ENCODE assay signal across 26 mouse cellular contexts in genomic region chr17:14958686-14959327, GRCm38 (mm10). TPM values are rescaled to one million over a fixed set of nuclear protein-coding genes. Genes with fewer than 3 reads are reported as not detected.
DNase-seq lines count a peak whose midpoint lies in the region; ATAC-seq and TF ChIP-seq lines count a peak whose summit lies in the region.
"Had no signal": no experiment of that assay in that cellular context is flagged by ENCODE, and none has a peak within 500 bp of the region (broad histone marks: within the 10 kb centered on the region; RNA-seq: fewer than 3 reads in every experiment).

No protein-coding gene starts in this region.

- 49% methylated on average over 5 of the region's 5 CpGs for WGBS in liver, postnatal 0 days (ENCODE audit: insufficient replicate concordance)
- WGBS in forebrain, embryonic 15.5 days: 92% methylated on average over 5 of the region's 5 CpGs
- WGBS in midbrain, embryonic 13.5 days: 90% methylated on average over 5 of the region's 5 CpGs

- no peaks in the 10 kb centered on the region for H3K9me3 ChIP-seq in erythroblast, embryonic 14.5 days (ENCODE audit: control insufficient read depth, low read length)
- H3K9me3 ChIP-seq in liver, postnatal 0 days (ENCODE audit: low read length): no peaks in the 10 kb centered on the region
- no peaks in the 10 kb centered on the region for H3K9me3 ChIP-seq in forebrain, embryonic 15.5 days
- no peaks in the 10 kb centered on the region for H3K9me3 ChIP-seq in midbrain, embryonic 13.5 days
- H3K9me3 ChIP-seq: embryonic facial prominence, embryonic 13.5 days; kidney, embryonic 15.5 days; midbrain, embryonic 10.5 days; neural tube, embryonic 12.5 days had no signal

- peak overlapping the region; percentile 93 for H3K4me2 ChIP-seq in liver, postnatal 0 days (ENCODE audit: low read depth, low read length)
- no peak overlapping the region for H3K4me2 ChIP-seq in forebrain, embryonic 15.5 days (replicated peaks)
- H3K4me2 ChIP-seq in midbrain, embryonic 13.5 days (replicated peaks): no peak overlapping the region

- no peaks in the 10 kb centered on the region for H3K27me3 ChIP-seq in erythroblast, embryonic 14.5 days (ENCODE audit: control insufficient read depth)
- H3K27me3 ChIP-seq in liver, postnatal 0 days (ENCODE audit: insufficient read depth, low read length): no peaks in the 10 kb centered on the region
- H3K27me3 ChIP-seq in forebrain, embryonic 15.5 days: no peaks in the 10 kb centered on the region
- no peaks in the 10 kb centered on the region for H3K27me3 ChIP-seq in midbrain, embryonic 13.5 days
- H3K27me3 ChIP-seq: embryonic facial prominence, embryonic 13.5 days; kidney, embryonic 15.5 days; neural tube, embryonic 12.5 days had no signal

- peak overlapping the region; percentile 88 for H3K4me3 ChIP-seq in erythroblast, embryonic 14.5 days (replicated peaks)
- H3K4me3 ChIP-seq in liver, postnatal 0 days (ENCODE audit: low read depth, low read length): no peak overlapping the region
- no peak overlapping the region for H3K4me3 ChIP-seq in forebrain, embryonic 15.5 days
- no peak overlapping the region for H3K4me3 ChIP-seq in midbrain, embryonic 13.5 days (replicated peaks)
- H3K4me3 ChIP-seq: heart, adult 2 months; kidney, embryonic 15.5 days; neural tube, embryonic 12.5 days had no signal

- peaks cover 51% of the 10 kb centered on the region for H3K36me3 ChIP-seq in erythroblast, embryonic 14.5 days (ENCODE audit: control insufficient read depth)
- H3K36me3 ChIP-seq in liver, postnatal 0 days (replicated peaks; ENCODE audit: insufficient read depth, low read length): peaks cover 25% of the 10 kb centered on the region
- H3K36me3 ChIP-seq in forebrain, embryonic 15.5 days: peaks cover 12% of the 10 kb centered on the region
- peaks cover 6% of the 10 kb centered on the region for H3K36me3 ChIP-seq in midbrain, embryonic 13.5 days

- ATAC-seq in erythroblast, adult 5-6 weeks (replicated peaks; ENCODE audit: low FRiP score, poor library complexity, severe bottlenecking): no peak
- ATAC-seq in liver, postnatal 0 days: no peak
- no peak for ATAC-seq in forebrain, embryonic 15.5 days (replicated peaks)
- no peak for ATAC-seq in midbrain, embryonic 13.5 days
- ATAC-seq: forebrain, postnatal 0 days; hindbrain, embryonic 16.5 days; intestine, postnatal 0 days had no signal

- TF ChIP-seq CTCF in liver, postnatal 0 days (IDR thresholded peaks at IDR 0.05; ENCODE audit: low read depth): no peak

- H3K4me1 ChIP-seq in erythroblast, embryonic 14.5 days (ENCODE audit: control insufficient read depth): peaks cover 40% of the 10 kb centered on the region
- H3K4me1 ChIP-seq in liver, postnatal 0 days (ENCODE audit: insufficient read depth): peaks cover 9% of the 10 kb centered on the region; the same call in 1 of the 2 replicates
- peaks cover 15% of the 10 kb centered on the region for H3K4me1 ChIP-seq in forebrain, embryonic 15.5 days
- H3K4me1 ChIP-seq in midbrain, embryonic 13.5 days (replicated peaks): peaks cover 12% of the 10 kb centered on the region

- H3K27ac ChIP-seq in liver, postnatal 0 days (ENCODE audit: low read depth): no peak overlapping the region
- no peak overlapping the region for H3K27ac ChIP-seq in forebrain, embryonic 15.5 days (replicated peaks)
- no peak overlapping the region for H3K27ac ChIP-seq in midbrain, embryonic 13.5 days
- H3K27ac ChIP-seq: embryonic facial prominence, embryonic 13.5 days; heart, adult 2 months; kidney, embryonic 15.5 days; midbrain, embryonic 10.5 days; neural tube, embryonic 12.5 days had no signal

- peak; percentile 26 for DNase-seq in 416B (ENCODE audit: low read depth)
- peak; percentile 23 for DNase-seq in liver
- no peak for DNase-seq in liver, postnatal 0 days
- DNase-seq: adrenal gland, postnatal 10 days; cerebellum, postnatal 10 days; forebrain, postnatal 0 days; gastrocnemius, adult 2 months; heart, adult 2 months; heart, postnatal 36 days; lung, adult 2 months; right cerebral cortex, adult 18-20 months had no signal

- no peak for TF ChIP-seq EP300 in liver, postnatal 0 days (IDR thresholded peaks at IDR 0.05; ENCODE audit: low read depth)

- no peak overlapping the region for H3K9ac ChIP-seq in liver, postnatal 0 days (replicated peaks)
- H3K9ac ChIP-seq in forebrain, embryonic 15.5 days (replicated peaks): no peak overlapping the region
- H3K9ac ChIP-seq in midbrain, embryonic 13.5 days (replicated peaks): no peak overlapping the region
- H3K9ac ChIP-seq: embryonic facial prominence, embryonic 13.5 days; forebrain, postnatal 0 days; kidney, embryonic 15.5 days; neural tube, embryonic 12.5 days had no signal

RNA-seq across cellular contexts. Expression of gene Phf10, which starts 2.3 kb away (rescaled TPM):
- polyA plus RNA-seq in erythroblast, embryonic 14.5 days (2012): 9.0 and 9.1 TPM in 2 replicates
- 88.6 and 101 TPM in 2 replicates for total RNA-seq in erythroblast, adult 5-6 weeks (2015; ENCODE audit: low replicate concordance)
- total RNA-seq in erythroblast, adult 5-6 weeks (2017; ENCODE audit: low replicate concordance): 42.1 and 49.3 TPM in 2 replicates
- 37.3 and 40.6 TPM in 2 replicates for polyA plus RNA-seq in liver, postnatal 0 days (2015; fragmentation: Nextera tagmentation; extraction: Ambion mirVana)
- 16.8 and 17.5 TPM in 2 replicates for polyA plus RNA-seq in forebrain, embryonic 15.5 days (2015; fragmentation: Nextera tagmentation; extraction: Ambion mirVana)
- 19.0 and 19.2 TPM in 2 replicates for polyA plus RNA-seq in midbrain, embryonic 13.5 days (2015; fragmentation: Nextera tagmentation; extraction: Ambion mirVana)

RNA-seq across cellular contexts. Expression of gene 1600012H06Rik, which starts 15.8 kb away (rescaled TPM):
- 0.07 and 0.19 TPM in 2 replicates for polyA plus RNA-seq in erythroblast, embryonic 14.5 days (2012)
- total RNA-seq in erythroblast, adult 5-6 weeks (2015; ENCODE audit: low replicate concordance): 5.4 and 9.0 TPM in 2 replicates
- 6.7 and 6.8 TPM in 2 replicates for total RNA-seq in erythroblast, adult 5-6 weeks (2017; ENCODE audit: low replicate concordance)
- 20.0 and 21.3 TPM in 2 replicates for polyA plus RNA-seq in liver, postnatal 0 days (2015; fragmentation: Nextera tagmentation; extraction: Ambion mirVana)
- polyA plus RNA-seq in forebrain, embryonic 15.5 days (2015; fragmentation: Nextera tagmentation; extraction: Ambion mirVana): 28.5 and 31.7 TPM in 2 replicates
- 27.4 and 28.2 TPM in 2 replicates for polyA plus RNA-seq in midbrain, embryonic 13.5 days (2015; fragmentation: Nextera tagmentation; extraction: Ambion mirVana)

RNA-seq across cellular contexts. Expression of gene Wdr27, which starts 15.8 kb away (rescaled TPM):
- polyA plus RNA-seq in erythroblast, embryonic 14.5 days (2012): not detected in 2 replicates
- not detected in 2 replicates for total RNA-seq in erythroblast, adult 5-6 weeks (2015; ENCODE audit: low replicate concordance)
- not detected in 2 replicates for total RNA-seq in erythroblast, adult 5-6 weeks (2017; ENCODE audit: low replicate concordance)
- polyA plus RNA-seq in liver, postnatal 0 days (2015; fragmentation: Nextera tagmentation; extraction: Ambion mirVana): 3.2 and 4.2 TPM in 2 replicates
- 7.9 and 8.8 TPM in 2 replicates for polyA plus RNA-seq in forebrain, embryonic 15.5 days (2015; fragmentation: Nextera tagmentation; extraction: Ambion mirVana)
- polyA plus RNA-seq in midbrain, embryonic 13.5 days (2015; fragmentation: Nextera tagmentation; extraction: Ambion mirVana): 4.7 and 9.0 TPM in 2 replicates

RNA-seq across cellular contexts. Expression of gene 9030025P20Rik, which starts 19.5 kb away (rescaled TPM):
- 0.06 and 0.12 TPM in 2 replicates for polyA plus RNA-seq in erythroblast, embryonic 14.5 days (2012)
- total RNA-seq in erythroblast, adult 5-6 weeks (2015; ENCODE audit: low replicate concordance): 0.96 and 1.3 TPM in 2 replicates
- 0.94 and 3.1 TPM in 2 replicates for total RNA-seq in erythroblast, adult 5-6 weeks (2017; ENCODE audit: low replicate concordance)
- 3.3 and 3.9 TPM in 2 replicates for polyA plus RNA-seq in liver, postnatal 0 days (2015; fragmentation: Nextera tagmentation; extraction: Ambion mirVana)
- polyA plus RNA-seq in forebrain, embryonic 15.5 days (2015; fragmentation: Nextera tagmentation; extraction: Ambion mirVana): 8.8 and 10.4 TPM in 2 replicates
- polyA plus RNA-seq in midbrain, embryonic 13.5 days (2015; fragmentation: Nextera tagmentation; extraction: Ambion mirVana): 10.6 and 11.8 TPM in 2 replicates

RNA-seq across cellular contexts. Expression of gene Gm3417, which starts 19.8 kb away (rescaled TPM):
- polyA plus RNA-seq in erythroblast, embryonic 14.5 days (2012): 0.15 TPM in 1 of 2 replicates, not detected in the other
- not detected in 2 replicates for total RNA-seq in erythroblast, adult 5-6 weeks (2015; ENCODE audit: low replicate concordance)
- total RNA-seq in erythroblast, adult 5-6 weeks (2017; ENCODE audit: low replicate concordance): not detected in 2 replicates
- polyA plus RNA-seq in liver, postnatal 0 days (2015; fragmentation: Nextera tagmentation; extraction: Ambion mirVana): 1.8 and 1.9 TPM in 2 replicates
- polyA plus RNA-seq in forebrain, embryonic 15.5 days (2015; fragmentation: Nextera tagmentation; extraction: Ambion mirVana): 0.63 and 0.87 TPM in 2 replicates
- polyA plus RNA-seq in midbrain, embryonic 13.5 days (2015; fragmentation: Nextera tagmentation; extraction: Ambion mirVana): 0.96 and 1.4 TPM in 2 replicates
- total RNA-seq: adrenal gland, postnatal 10 days; forebrain, postnatal 0 days; gastrocnemius, adult 2 months; heart, adult 2 months; heart, postnatal 36 days; layer of hippocampus, postnatal 10 days; monocyte, adult 5-6 weeks had no signal
- polyA plus RNA-seq: embryonic facial prominence, embryonic 13.5 days; heart, adult 2 months; heart, embryonic 14.5 days; hindbrain, embryonic 16.5 days; large intestine, adult 2 months; small intestine, adult 2 months had no signal

Comparison
In these comparisons a context has a peak if more than half of its experiments do, and no peak if none do; other contexts are left out.
1. RNA of gene 1600012H06Rik, which starts 15.8 kb away (polyA plus RNA-seq): 28.5 to 31.7 TPM in forebrain, embryonic 15.5 days, 27.4 to 28.2 TPM in midbrain, embryonic 13.5 days and 20.0 to 21.3 TPM in liver, postnatal 0 days; 0.07 to 0.19 TPM in erythroblast, embryonic 14.5 days; every median in the first group is over 10 times any median in the second.